23 mouse cellular contexts compared by ENCODE assay signal in genomic region chr1:38237831-38238230, GRCm38 (mm10).
DNase-seq lines count a peak whose midpoint lies in the region; ATAC-seq and TF ChIP-seq lines count a peak whose summit lies in the region.
"Had no signal": no experiment of that assay in that cellular context is flagged by ENCODE, and none has a peak within 500 bp of the region (broad histone marks: within the 10 kb centered on the region; RNA-seq: fewer than 3 reads in every experiment).

No protein-coding gene starts in this region.

- DNase-seq in hindbrain, postnatal 0 days (ENCODE audit: low spot score) = no peak
- DNase-seq in midbrain, embryonic 14.5 days = no peak
- no peak for DNase-seq in midbrain, embryonic 10.5 days (ENCODE audit: low spot score)
- no peak for DNase-seq in thymus, adult 18-20 months
- DNase-seq: adrenal gland, adult 2 months; adrenal gland, postnatal 36 days; cerebellum, adult 11 months; cerebellum, adult 8-10 months; cerebellum, postnatal 14 days; embryo, embryonic 11 days; gastrocnemius, postnatal 10 days; heart, adult 18-20 months; heart, postnatal 10 days; heart, postnatal 4 days had no signal

- H3K9ac ChIP-seq in hindbrain, embryonic 13.5 days = no peak overlapping the region
- H3K9ac ChIP-seq in hindbrain, postnatal 0 days (replicated peaks; ENCODE audit: low read length) = no peak overlapping the region
- H3K9ac ChIP-seq in midbrain, embryonic 14.5 days (replicated peaks; ENCODE audit: low read length) = no peak overlapping the region
- no peak overlapping the region for H3K9ac ChIP-seq in limb, embryonic 13.5 days
- H3K9ac ChIP-seq in neural tube, embryonic 15.5 days (replicated peaks) = no peak overlapping the region
- H3K9ac ChIP-seq: embryonic facial prominence, embryonic 15.5 days; forebrain, embryonic 15.5 days had no signal

- H3K27me3 ChIP-seq in hindbrain, embryonic 13.5 days = no peaks in the 10 kb centered on the region
- no peaks in the 10 kb centered on the region for H3K27me3 ChIP-seq in hindbrain, postnatal 0 days (ENCODE audit: insufficient read depth, low read length)
- H3K27me3 ChIP-seq in midbrain, embryonic 14.5 days (ENCODE audit: control insufficient read depth, insufficient read depth, low read length) = no peaks in the 10 kb centered on the region
- H3K27me3 ChIP-seq in midbrain, embryonic 10.5 days (ENCODE audit: low read depth, poor library complexity, severe bottlenecking) = no peaks in the 10 kb centered on the region
- no peaks in the 10 kb centered on the region for H3K27me3 ChIP-seq in limb, embryonic 13.5 days
- H3K27me3 ChIP-seq in neural tube, embryonic 15.5 days (replicated peaks) = no peaks in the 10 kb centered on the region
- H3K27me3 ChIP-seq: embryonic facial prominence, embryonic 15.5 days; forebrain, embryonic 15.5 days had no signal

- peak overlapping the region; percentile 73 for H3K27ac ChIP-seq in hindbrain, embryonic 13.5 days
- H3K27ac ChIP-seq in hindbrain, postnatal 0 days = no peak overlapping the region
- peak overlapping the region; percentile 32; the same call in 1 of the 2 replicates for H3K27ac ChIP-seq in midbrain, embryonic 14.5 days (replicated peaks; ENCODE audit: low read depth, low read length)
- no peak overlapping the region for H3K27ac ChIP-seq in midbrain, embryonic 10.5 days (replicated peaks)
- no peak overlapping the region for H3K27ac ChIP-seq in limb, embryonic 13.5 days
- peak overlapping the region; percentile 37; the same call in 1 of the 2 replicates for H3K27ac ChIP-seq in neural tube, embryonic 15.5 days (replicated peaks)
- H3K27ac ChIP-seq: embryonic facial prominence, embryonic 15.5 days; forebrain, embryonic 10.5 days; forebrain, embryonic 15.5 days; heart, embryonic 10.5 days had no signal

- peaks cover 11% of the 10 kb centered on the region for H3K4me1 ChIP-seq in hindbrain, embryonic 13.5 days (replicated peaks)
- no peaks in the 10 kb centered on the region for H3K4me1 ChIP-seq in hindbrain, postnatal 0 days (ENCODE audit: insufficient read depth, low read length)
- H3K4me1 ChIP-seq in midbrain, embryonic 14.5 days (ENCODE audit: control insufficient read depth, insufficient read depth, low read length) = no peaks in the 10 kb centered on the region
- H3K4me1 ChIP-seq in midbrain, embryonic 10.5 days = no peaks in the 10 kb centered on the region
- peaks cover 41% of the 10 kb centered on the region for H3K4me1 ChIP-seq in limb, embryonic 13.5 days
- peaks cover 6% of the 10 kb centered on the region; the same call in 1 of the 2 replicates for H3K4me1 ChIP-seq in neural tube, embryonic 15.5 days
- H3K4me1 ChIP-seq: forebrain, embryonic 10.5 days; forebrain, embryonic 15.5 days had no signal

- no peak overlapping the region for H3K4me2 ChIP-seq in hindbrain, embryonic 13.5 days
- no peak overlapping the region for H3K4me2 ChIP-seq in hindbrain, postnatal 0 days (ENCODE audit: low read depth, low read length)
- no peak overlapping the region for H3K4me2 ChIP-seq in midbrain, embryonic 14.5 days (ENCODE audit: low read length)
- H3K4me2 ChIP-seq in limb, embryonic 13.5 days (replicated peaks) = no peak overlapping the region
- H3K4me2 ChIP-seq in neural tube, embryonic 15.5 days = no peak overlapping the region
- H3K4me2 ChIP-seq: embryonic facial prominence, embryonic 15.5 days; forebrain, embryonic 15.5 days had no signal

- H3K36me3 ChIP-seq in hindbrain, embryonic 13.5 days = no peaks in the 10 kb centered on the region
- H3K36me3 ChIP-seq in hindbrain, postnatal 0 days (ENCODE audit: insufficient read depth, low read length) = no peaks in the 10 kb centered on the region
- no peaks in the 10 kb centered on the region for H3K36me3 ChIP-seq in midbrain, embryonic 14.5 days (ENCODE audit: control insufficient read depth, insufficient read depth, low read length)
- no peaks in the 10 kb centered on the region for H3K36me3 ChIP-seq in midbrain, embryonic 10.5 days
- H3K36me3 ChIP-seq in limb, embryonic 13.5 days = 0 out of 2 replicates have a peak, but pooled peaks cover 2% of the 10 kb centered on the region
- no peaks in the 10 kb centered on the region for H3K36me3 ChIP-seq in neural tube, embryonic 15.5 days
- H3K36me3 ChIP-seq: embryonic facial prominence, embryonic 15.5 days; forebrain, embryonic 10.5 days; forebrain, embryonic 15.5 days; heart, embryonic 10.5 days had no signal

- no peak for TF ChIP-seq CTCF in hindbrain, postnatal 0 days (IDR thresholded peaks at IDR 0.05; ENCODE audit: low read depth)

- no peak overlapping the region for H3K4me3 ChIP-seq in hindbrain, embryonic 13.5 days
- no peak overlapping the region for H3K4me3 ChIP-seq in hindbrain, postnatal 0 days (ENCODE audit: low read length)
- no peak overlapping the region for H3K4me3 ChIP-seq in midbrain, embryonic 14.5 days (replicated peaks; ENCODE audit: low read depth, low read length)
- no peak overlapping the region for H3K4me3 ChIP-seq in midbrain, embryonic 10.5 days
- no peak overlapping the region for H3K4me3 ChIP-seq in limb, embryonic 13.5 days
- H3K4me3 ChIP-seq in neural tube, embryonic 15.5 days (replicated peaks) = no peak overlapping the region
- H3K4me3 ChIP-seq: embryonic facial prominence, embryonic 15.5 days; erythroblast, embryonic 14.5 days; forebrain, embryonic 10.5 days; forebrain, embryonic 15.5 days; heart, embryonic 10.5 days had no signal

- no peak for ATAC-seq in hindbrain, embryonic 13.5 days (ENCODE audit: low FRiP score)
- no peak for ATAC-seq in hindbrain, postnatal 0 days
- no peak for ATAC-seq in midbrain, embryonic 14.5 days (ENCODE audit: low FRiP score, low TSS enrichment)
- ATAC-seq in limb, embryonic 13.5 days (ENCODE audit: low FRiP score, low read depth) = peak; percentile 69; the same call in 1 of the 2 replicates
- no peak for ATAC-seq in neural tube, embryonic 15.5 days (ENCODE audit: low FRiP score)
- ATAC-seq: forebrain, embryonic 15.5 days; inflammation-experienced regulatory T-cells, adult 6 months had no signal

- WGBS in hindbrain, embryonic 13.5 days = 90% methylated on average over 9 of the region's 9 CpGs
- 90% methylated on average over 9 of the region's 9 CpGs for WGBS in hindbrain, postnatal 0 days
- WGBS in midbrain, embryonic 14.5 days = 94% methylated on average over 9 of the region's 9 CpGs
- 91% methylated on average over 9 of the region's 9 CpGs for WGBS in midbrain, embryonic 10.5 days
- WGBS in limb, embryonic 13.5 days = 56% methylated on average over 9 of the region's 9 CpGs
- WGBS in neural tube, embryonic 15.5 days = 78% methylated on average over 9 of the region's 9 CpGs

- H3K9me3 ChIP-seq in hindbrain, embryonic 13.5 days = no peaks in the 10 kb centered on the region
- no peaks in the 10 kb centered on the region for H3K9me3 ChIP-seq in hindbrain, postnatal 0 days (ENCODE audit: low read length)
- no peaks in the 10 kb centered on the region for H3K9me3 ChIP-seq in midbrain, embryonic 14.5 days (ENCODE audit: control insufficient read depth, low read length)
- H3K9me3 ChIP-seq in midbrain, embryonic 10.5 days (replicated peaks) = no peaks in the 10 kb centered on the region
- H3K9me3 ChIP-seq in limb, embryonic 13.5 days = no peaks in the 10 kb centered on the region
- H3K9me3 ChIP-seq in neural tube, embryonic 15.5 days (replicated peaks) = no peaks in the 10 kb centered on the region
- H3K9me3 ChIP-seq: embryonic facial prominence, embryonic 15.5 days; forebrain, embryonic 10.5 days; forebrain, embryonic 15.5 days; heart, embryonic 10.5 days had no signal

Comparison
In these comparisons a context has a peak if more than half of its experiments do, and no peak if none do; other contexts are left out.
1. H3K27ac ChIP-seq: peak in hindbrain, embryonic 13.5 days (single experiment), midbrain, embryonic 14.5 days (single experiment) and neural tube, embryonic 15.5 days (single experiment); none in hindbrain, postnatal 0 days (single experiment), midbrain, embryonic 10.5 days (single experiment) and limb, embryonic 13.5 days (single experiment).